18 mouse cellular contexts compared by ENCODE assay signal in genomic region chr16:18632059-18632458, GRCm38 (mm10). TPM values are rescaled to one million over a fixed set of nuclear protein-coding genes. Genes with fewer than 3 reads are reported as not detected.
A peak's percentile ranks its signal among the peaks of the same experiment; 100 is the strongest.
DNase-seq lines count a peak whose midpoint lies in the region; ATAC-seq and TF ChIP-seq lines count a peak whose summit lies in the region.
"Had no signal": no experiment of that assay in that cellular context is flagged by ENCODE, and none has a peak within 500 bp of the region (broad histone marks: within the 10 kb centered on the region; RNA-seq: fewer than 3 reads in every experiment).

No protein-coding gene starts in this region.

- H3K36me3 ChIP-seq in forebrain, postnatal 0 days (ENCODE audit: insufficient read depth), result no peaks in the 10 kb centered on the region
- H3K36me3 ChIP-seq in forebrain, embryonic 12.5 days (replicated peaks), result no peaks in the 10 kb centered on the region
- H3K36me3 ChIP-seq in stomach, postnatal 0 days (ENCODE audit: control insufficient read depth, insufficient read depth, low read length), result no peaks in the 10 kb centered on the region
- H3K36me3 ChIP-seq: limb, embryonic 13.5 days had no signal

- H3K4me3 ChIP-seq in forebrain, postnatal 0 days (ENCODE audit: low read depth, low read length), result no peak overlapping the region
- H3K4me3 ChIP-seq in forebrain, embryonic 12.5 days (replicated peaks), result no peak overlapping the region
- no peak overlapping the region for H3K4me3 ChIP-seq in left cerebral cortex, adult 2 months
- no peak overlapping the region for H3K4me3 ChIP-seq in stomach, postnatal 0 days (ENCODE audit: low read depth, low read length)
- H3K4me3 ChIP-seq: limb, embryonic 13.5 days had no signal

- H3K4me2 ChIP-seq in forebrain, postnatal 0 days (ENCODE audit: low read depth), result no peak overlapping the region
- no peak overlapping the region for H3K4me2 ChIP-seq in forebrain, embryonic 12.5 days
- no peak overlapping the region for H3K4me2 ChIP-seq in stomach, postnatal 0 days (replicated peaks; ENCODE audit: low read depth)
- H3K4me2 ChIP-seq: limb, embryonic 13.5 days had no signal

- H3K9ac ChIP-seq in forebrain, postnatal 0 days, result no peak overlapping the region
- H3K9ac ChIP-seq in forebrain, embryonic 12.5 days, result no peak overlapping the region
- no peak overlapping the region for H3K9ac ChIP-seq in stomach, postnatal 0 days (ENCODE audit: low read length)
- H3K9ac ChIP-seq: limb, embryonic 13.5 days had no signal

- no peaks in the 10 kb centered on the region for H3K27me3 ChIP-seq in forebrain, postnatal 0 days (ENCODE audit: insufficient read depth, low read length)
- peaks cover 15% of the 10 kb centered on the region for H3K27me3 ChIP-seq in forebrain, embryonic 12.5 days
- no peaks in the 10 kb centered on the region for H3K27me3 ChIP-seq in stomach, postnatal 0 days (ENCODE audit: control insufficient read depth, insufficient read depth, low read length)
- H3K27me3 ChIP-seq: Patski had no signal

- H3K9me3 ChIP-seq in forebrain, postnatal 0 days (ENCODE audit: low read length), result no peaks in the 10 kb centered on the region
- H3K9me3 ChIP-seq in forebrain, embryonic 12.5 days, result no peaks in the 10 kb centered on the region
- no peaks in the 10 kb centered on the region for H3K9me3 ChIP-seq in stomach, postnatal 0 days (ENCODE audit: control insufficient read depth, low read length)

- peak; percentile 65 for TF ChIP-seq CTCF in forebrain, postnatal 0 days (IDR thresholded peaks at IDR 0.05; ENCODE audit: low read depth)
- TF ChIP-seq CTCF in left cerebral cortex, adult 2 months (IDR thresholded peaks at IDR 0.05), result peak; percentile 51
- peak; percentile 52 for TF ChIP-seq CTCF in stomach, postnatal 0 days (IDR thresholded peaks at IDR 0.05; ENCODE audit: low read depth)

- TF ChIP-seq EP300 in stomach, postnatal 0 days (optimal IDR thresholded peaks at IDR 0.05), result no peak

- WGBS in forebrain, postnatal 0 days, result 41% methylated on average over 3 of the region's 3 CpGs
- WGBS in forebrain, embryonic 12.5 days, result 52% methylated on average over 3 of the region's 3 CpGs
- WGBS in stomach, postnatal 0 days, result 52% methylated on average over 3 of the region's 3 CpGs

- peaks cover 13% of the 10 kb centered on the region for H3K4me1 ChIP-seq in forebrain, postnatal 0 days (ENCODE audit: insufficient read depth)
- H3K4me1 ChIP-seq in forebrain, embryonic 12.5 days, result peaks cover 25% of the 10 kb centered on the region
- no peaks in the 10 kb centered on the region for H3K4me1 ChIP-seq in stomach, postnatal 0 days (replicated peaks; ENCODE audit: control insufficient read depth, insufficient read depth)

- DNase-seq in forebrain, postnatal 0 days, result peak; percentile 52
- no peak for DNase-seq in left cerebral cortex, adult 2 months (ENCODE audit: extremely low spot score in 1 of 2, low spot score in 2 of 2)
- no peak for DNase-seq in left cerebral cortex, adult 18-20 months (ENCODE audit: low spot score in 2 of 2)
- DNase-seq in urinary bladder, adult 2 months (ENCODE audit: low spot score), result peak; percentile 12
- no peak for DNase-seq in urinary bladder, postnatal 4 days (ENCODE audit: low spot score in 2 of 2)
- no peak for DNase-seq in stomach, postnatal 0 days (ENCODE audit: low spot score)
- no peak for DNase-seq in spleen, adult 18-20 months
- DNase-seq: adrenal gland, postnatal 10 days; B cell, adult 2 months; cerebellum, adult 11 months; heart, postnatal 10 days; thymus, postnatal 36 days had no signal

- no peak overlapping the region for H3K27ac ChIP-seq in forebrain, postnatal 0 days (ENCODE audit: low read depth, low read length)
- H3K27ac ChIP-seq in forebrain, embryonic 12.5 days, result no peak overlapping the region
- H3K27ac ChIP-seq in left cerebral cortex, adult 2 months, result no peak overlapping the region
- no peak overlapping the region for H3K27ac ChIP-seq in stomach, postnatal 0 days (replicated peaks)
- H3K27ac ChIP-seq: limb, embryonic 13.5 days had no signal

- ATAC-seq in forebrain, postnatal 0 days, result no peak
- ATAC-seq in forebrain, embryonic 12.5 days (ENCODE audit: low FRiP score), result no peak
- no peak for ATAC-seq in stomach, postnatal 0 days (ENCODE audit: low FRiP score, low TSS enrichment)
- ATAC-seq: forebrain, embryonic 14.5 days; inflammation-experienced regulatory T-cells, adult 6 months; Patski had no signal

- intact Hi-C loops in left cerebral cortex, adult 2 months (cut with DNase I), result no loop called here

RNA-seq across cellular contexts. Expression of gene Sept5, which starts 2.3 kb away (rescaled TPM):
- 372 and 373 TPM in 2 replicates for total RNA-seq in forebrain, postnatal 0 days (2014; rRNA removed)
- 265 and 267 TPM in 2 replicates for polyA plus RNA-seq in forebrain, postnatal 0 days (2015; fragmentation: Nextera tagmentation; extraction: Ambion mirVana)
- 68.4 and 69.3 TPM in 2 replicates for polyA plus RNA-seq in forebrain, embryonic 12.5 days (2016; fragmentation: Nextera tagmentation; extraction: Ambion mirVana)
- 100 to 1,000 TPM; 801 to 836 TPM for total RNA-seq in left cerebral cortex, adult 2 months (2021)
- total RNA-seq in left cerebral cortex, adult 18-20 months (2021), result 100 to 1,000 TPM; 824 to 876 TPM
- 44.7 and 46.4 TPM in 2 replicates for polyA plus RNA-seq in urinary bladder, adult 2 months (2012; rRNA removed)
- polyA plus RNA-seq in stomach, postnatal 0 days (2015; fragmentation: Nextera tagmentation; extraction: Ambion mirVana), result 38.0 and 38.8 TPM in 2 replicates

RNA-seq across cellular contexts. Expression of gene Gm49601, which starts 5.8 kb away (rescaled TPM):
- total RNA-seq in forebrain, postnatal 0 days (2014; rRNA removed), result 32.7 and 33.4 TPM in 2 replicates
- polyA plus RNA-seq in forebrain, postnatal 0 days (2015; fragmentation: Nextera tagmentation; extraction: Ambion mirVana), result 3.6 and 4.9 TPM in 2 replicates
- 10.6 and 10.7 TPM in 2 replicates for polyA plus RNA-seq in forebrain, embryonic 12.5 days (2016; fragmentation: Nextera tagmentation; extraction: Ambion mirVana)
- total RNA-seq in left cerebral cortex, adult 2 months (2021), result 100 to 1,000 TPM; 260 to 297 TPM
- 100 to 1,000 TPM; 231 to 252 TPM for total RNA-seq in left cerebral cortex, adult 18-20 months (2021)
- polyA plus RNA-seq in urinary bladder, adult 2 months (2012; rRNA removed), result 11.8 and 15.0 TPM in 2 replicates
- 0.97 and 1.5 TPM in 2 replicates for polyA plus RNA-seq in stomach, postnatal 0 days (2015; fragmentation: Nextera tagmentation; extraction: Ambion mirVana)
- polyA plus RNA-seq: inflammation-experienced regulatory T-cells, adult 6 months had no signal

RNA-seq across cellular contexts. Expression of gene Gp1bb, which starts 9.9 kb away (rescaled TPM):
- total RNA-seq in forebrain, postnatal 0 days (2014; rRNA removed), result 34.1 and 34.2 TPM in 2 replicates
- 9.4 and 11.4 TPM in 2 replicates for polyA plus RNA-seq in forebrain, postnatal 0 days (2015; fragmentation: Nextera tagmentation; extraction: Ambion mirVana)
- polyA plus RNA-seq in forebrain, embryonic 12.5 days (2016; fragmentation: Nextera tagmentation; extraction: Ambion mirVana), result 4.4 and 5.7 TPM in 2 replicates
- total RNA-seq in left cerebral cortex, adult 2 months (2021), result 1 to 10 TPM; 1.1 to 1.8 TPM
- 1 to 10 TPM; 1.1 to 1.3 TPM for total RNA-seq in left cerebral cortex, adult 18-20 months (2021)
- 0.55 and 0.59 TPM in 2 replicates for polyA plus RNA-seq in urinary bladder, adult 2 months (2012; rRNA removed)
- 4.6 and 5.4 TPM in 2 replicates for polyA plus RNA-seq in stomach, postnatal 0 days (2015; fragmentation: Nextera tagmentation; extraction: Ambion mirVana)
- total RNA-seq: gastrocnemius, postnatal 36 days had no signal
- polyA plus RNA-seq: inflammation-experienced regulatory T-cells, adult 6 months had no signal

RNA-seq across cellular contexts. Expression of gene Tbx1, which starts 41.6 kb away (rescaled TPM):
- 0.71 and 1.2 TPM in 2 replicates for total RNA-seq in forebrain, postnatal 0 days (2014; rRNA removed)
- polyA plus RNA-seq in forebrain, postnatal 0 days (2015; fragmentation: Nextera tagmentation; extraction: Ambion mirVana), result 0.70 and 0.90 TPM in 2 replicates
- 1.3 and 1.7 TPM in 2 replicates for polyA plus RNA-seq in forebrain, embryonic 12.5 days (2016; fragmentation: Nextera tagmentation; extraction: Ambion mirVana)
- 1 to 10 TPM; 1.1 to 2.0 TPM for total RNA-seq in left cerebral cortex, adult 2 months (2021)
- total RNA-seq in left cerebral cortex, adult 18-20 months (2021), result 1 to 10 TPM; 1.3 TPM
- 2.0 and 4.1 TPM in 2 replicates for polyA plus RNA-seq in urinary bladder, adult 2 months (2012; rRNA removed)
- 0.34 TPM in 2 replicates for polyA plus RNA-seq in stomach, postnatal 0 days (2015; fragmentation: Nextera tagmentation; extraction: Ambion mirVana)
- polyA plus RNA-seq: inflammation-experienced regulatory T-cells, adult 6 months had no signal

Comparison
In these comparisons a context has a peak if more than half of its experiments do, and no peak if none do; other contexts are left out.
1. DNase-seq: peak in forebrain, postnatal 0 days (single experiment) and urinary bladder, adult 2 months (single experiment); none in left cerebral cortex, adult 2 months (0 of 2), left cerebral cortex, adult 18-20 months (0 of 2), urinary bladder, postnatal 4 days (0 of 2), stomach, postnatal 0 days (single experiment) and spleen, adult 18-20 months (0 of 2).
2. Peak in every context shown above with its lines, with median percentiles within 50 percentile points of each other: CTCF ChIP-seq.